Mouse (Mus musculus): ENCODE results near the gene Pex7.
"Not testable (repeated sequence)": the region's sequence is repeated elsewhere in the genome, so short reads cannot be mapped to it uniquely, and the experiment has no call there.

Gene Pex7

GRCm38 (mm10) chr10:19933511-19934383 lies 26.3 kb upstream of the Pex7 start:
- peak; percentile 69 for DNase-seq (ENCODE audit: low spot score)

- DNase-seq (ENCODE audit: low spot score) = no peak
Observed at GRCm38 (mm10) chr10:19932986-19933385, 25.5 kb upstream of the Pex7 start.

GRCm38 (mm10) chr10:19928205-19928604 lies 20.7 kb upstream of the Pex7 start:
- no peak for DNase-seq (ENCODE audit: low spot score)

- DNase-seq (ENCODE audit: low spot score) = not testable (repeated sequence)
Observed at GRCm38 (mm10) chr10:19926391-19926897, 19.0 kb upstream of the Pex7 start.

- DNase-seq (ENCODE audit: low spot score) = no peak
Observed at GRCm38 (mm10) chr10:19924256-19924655, 16.8 kb upstream of the Pex7 start.

- DNase-seq (ENCODE audit: low spot score) = no peak
Observed at GRCm38 (mm10) chr10:19922410-19922809, 14.9 kb upstream of the Pex7 start.

- DNase-seq (ENCODE audit: low spot score) = peak; percentile 30
Observed at GRCm38 (mm10) chr10:19915301-19915700, 7.8 kb upstream of the Pex7 start.

- DNase-seq (ENCODE audit: low spot score) = no peak
Observed at GRCm38 (mm10) chr10:19913806-19914205, 6.3 kb upstream of the Pex7 start.

- no peak for DNase-seq (ENCODE audit: low spot score)
Observed at GRCm38 (mm10) chr10:19911583-19911982, 4.1 kb upstream of the Pex7 start.

GRCm38 (mm10) chr10:19910516-19910915 lies 3.0 kb upstream of the Pex7 start:
- DNase-seq (ENCODE audit: low spot score) = no peak

GRCm38 (mm10) chr10:19908076-19908475 lies 587 bp upstream of the Pex7 start:
- DNase-seq (ENCODE audit: low spot score) = no peak

GRCm38 (mm10) chr10:19904077-19904820 lies 3.2 kb downstream of the Pex7 start:
- no peak for DNase-seq (ENCODE audit: low spot score)

GRCm38 (mm10) chr10:19901992-19902391 lies 5.5 kb downstream of the Pex7 start:
- no peak for DNase-seq (ENCODE audit: low spot score)

GRCm38 (mm10) chr10:19900191-19900590 lies 7.3 kb downstream of the Pex7 start:
- DNase-seq (ENCODE audit: low spot score) = no peak

GRCm38 (mm10) chr10:19893976-19894375 lies 13.5 kb downstream of the Pex7 start:
- DNase-seq (ENCODE audit: low spot score) = peak; percentile 30

GRCm38 (mm10) chr10:19893146-19893545 lies 14.3 kb downstream of the Pex7 start:
- DNase-seq (ENCODE audit: low spot score) = no peak

GRCm38 (mm10) chr10:19891686-19892085 lies 15.8 kb downstream of the Pex7 start:
- DNase-seq (ENCODE audit: low spot score) = no peak

GRCm38 (mm10) chr10:19889908-19890307 lies 17.6 kb downstream of the Pex7 start:
- no peak for DNase-seq (ENCODE audit: low spot score)

GRCm38 (mm10) chr10:19886249-19886648 lies 21.2 kb downstream of the Pex7 start:
- no peak for DNase-seq (ENCODE audit: low spot score)

GRCm38 (mm10) chr10:19884409-19884808 lies 23.1 kb downstream of the Pex7 start:
- DNase-seq (ENCODE audit: low spot score) = no peak

GRCm38 (mm10) chr10:19880437-19880836 lies 27.1 kb downstream of the Pex7 start:
- DNase-seq (ENCODE audit: low spot score) = no peak

GRCm38 (mm10) chr10:19879161-19879560 lies 28.3 kb downstream of the Pex7 start:
- DNase-seq (ENCODE audit: low spot score) = no peak

- no peak for DNase-seq (ENCODE audit: low spot score)
Observed at GRCm38 (mm10) chr10:19877679-19878078, 29.8 kb downstream of the Pex7 start.
